Mouse (Mus musculus) ES-CJ7 (cell line): Measurements from ENCODE around the gene Dlk2.

Source experiments
- DNase-seq: peaks from one replicate; pipeline ENCODE4 v3.0.0; 2011; ENCODE audit warnings: low read depth, low spot score

Gene Dlk2

GRCm38 (mm10) chr17:46322046-46322823 is 25.0 kb downstream of the Dlk2 start:
- no peak for DNase-seq

GRCm38 (mm10) chr17:46327413-46327905 is 30.2 kb downstream of the Dlk2 start:
- DNase-seq: no peak

GRCm38 (mm10) chr17:46327906-46328534 is 30.8 kb downstream of the Dlk2 start, which contains the start of gene Abcc10:
TSS of gene Abcc10 (minus strand) at chr17:46328352.
- peak; percentile 96 for DNase-seq

GRCm38 (mm10) chr17:46328723-46329122 is 31.5 kb downstream of the Dlk2 start:
- DNase-seq: no peak

GRCm38 (mm10) chr17:46336475-46336874 is 39.3 kb downstream of the Dlk2 start:
- DNase-seq: peak; percentile 60

- DNase-seq: no peak
Observed at GRCm38 (mm10) chr17:46341208-46341607, 44.0 kb downstream of the Dlk2 start.

- no peak for DNase-seq
Observed at GRCm38 (mm10) chr17:46351026-46351700, 53.9 kb downstream of the Dlk2 start.
